Mouse (Mus musculus): ENCODE measurements around the gene Syt3. TPM values are rescaled to one million over a fixed set of nuclear protein-coding genes. Genes with fewer than 3 reads are reported as not detected.

Gene Syt3
- not detected in 4 replicates for total RNA-seq (2023)

GRCm38 (mm10) chr7:44383980-44384715 is at the start of gene Syt3:
Syt3 (plus strand) TSS chr7:44384102.

GRCm38 (mm10) chr7:44385720-44386119 is 1.8 kb downstream of the Syt3 start, which contains the start of gene 1700008O03Rik:
1700008O03Rik (minus strand) TSS chr7:44385820.

GRCm38 (mm10) chr7:44428968-44429521 is 45.1 kb downstream of the Syt3 start, which contains the start of gene Lrrc4b:
Lrrc4b (plus strand) TSS chr7:44429018.

Other genes with a start within 250 kb of the Syt3 start
- not detected in 4 replicates for gene Klk1b16, start 247.3 kb upstream of the Syt3 start, total RNA-seq (2023)
- not detected in 4 replicates for gene Klk1b24, start 195.9 kb upstream of the Syt3 start, total RNA-seq (2023)
- gene Klk1b3, start 185.9 kb upstream of the Syt3 start, total RNA-seq (2023): not detected in 4 replicates
- gene Klk1b4, start 176.7 kb upstream of the Syt3 start, total RNA-seq (2023): not detected in 4 replicates
- gene Klk1b5, start 168.2 kb upstream of the Syt3 start, total RNA-seq (2023): not detected in 4 replicates
- 0.63 TPM in 1 of 4 replicates, not detected in the others for gene Klk1, start 158.7 kb upstream of the Syt3 start, total RNA-seq (2023)
- not detected in 4 replicates for gene Gm36864, start 147.9 kb upstream of the Syt3 start, total RNA-seq (2023)
- gene 1700028J19Rik, start 137.4 kb upstream of the Syt3 start, total RNA-seq (2023): 0.81 to 2.1 TPM (median 1.7 TPM) in 4 replicates
- gene 2410002F23Rik, start 137.4 kb upstream of the Syt3 start, total RNA-seq (2023): 172 to 193 TPM (median 186 TPM) in 4 replicates
- not detected in 4 replicates for gene Acp4, start 126.7 kb upstream of the Syt3 start, total RNA-seq (2023)
- not detected in 4 replicates for gene Gm15517, start 122.7 kb upstream of the Syt3 start, total RNA-seq (2023)
- gene Clec11a, start 77.2 kb upstream of the Syt3 start, total RNA-seq (2023): 1.7 to 2.6 TPM (median 2.3 TPM) in 4 replicates
- 37.6 to 51.0 TPM (median 41.9 TPM) in 4 replicates for gene Shank1, start 73.8 kb upstream of the Syt3 start, total RNA-seq (2023)
- gene 1700008O03Rik, start 1.7 kb downstream of the Syt3 start, total RNA-seq (2023): not detected in 4 replicates
- gene Lrrc4b, start 44.9 kb downstream of the Syt3 start, total RNA-seq (2023): not detected in 4 replicates
- gene Aspdh, start 81.3 kb downstream of the Syt3 start, total RNA-seq (2023): not detected in 4 replicates
- 52.2 to 62.7 TPM (median 54.5 TPM) in 4 replicates for gene Josd2, start 83.9 kb downstream of the Syt3 start, total RNA-seq (2023)
- 68.3 to 80.4 TPM (median 71.3 TPM) in 4 replicates for gene Emc10, start 112.4 kb downstream of the Syt3 start, total RNA-seq (2023)
- 10.1 to 16.1 TPM (median 11.9 TPM) in 4 replicates for gene Fam71e1, start 112.5 kb downstream of the Syt3 start, total RNA-seq (2023)
- 14.6 to 19.3 TPM (median 15.8 TPM) in 4 replicates for gene Mybpc2, start 140.6 kb downstream of the Syt3 start, total RNA-seq (2023)
- 425 to 467 TPM (median 446 TPM) in 4 replicates for gene Spib, start 148.0 kb downstream of the Syt3 start, total RNA-seq (2023)
- gene Pold1, start 164.7 kb downstream of the Syt3 start, total RNA-seq (2023): 148 to 155 TPM (median 150 TPM) in 4 replicates
- 391 to 409 TPM (median 403 TPM) in 4 replicates for gene Nr1h2, start 169.8 kb downstream of the Syt3 start, total RNA-seq (2023)
- gene Napsa, start 188.3 kb downstream of the Syt3 start, total RNA-seq (2023): 536 to 582 TPM (median 560 TPM) in 4 replicates
- gene Kcnc3, start 206.6 kb downstream of the Syt3 start, total RNA-seq (2023): 24.2 to 30.1 TPM (median 26.7 TPM) in 4 replicates

Measured in B cell, adult 62 days (primary cell).